Mouse (Mus musculus) MEL (cell line): ENCODE results near the gene Dnajb1. TPM values are rescaled to one million over a fixed set of nuclear protein-coding genes. Genes with fewer than 3 reads are reported as not detected.

Experiments used
- DNase-seq: peaks from one replicate; pipeline ENCODE4 v3.0.0; 2011; ENCODE audit warnings: low read depth, low spot score
- H3K27ac ChIP-seq: 2 replicates; pipeline ENCODE4 v1.5.1; 2012; ENCODE audit warnings: low read depth, mild to moderate bottlenecking, control low read depth, low read length, moderate library complexity; ENCODE audit not compliant: control insufficient read depth
- H3K27me3 ChIP-seq, 2 experiments: fragments of 150-350 bp in 1 of 2; sonication (generic) in 1 of 2; 2 replicates each; pipeline ENCODE4 v1.6.1; 2012; ENCODE audit warnings: low read length in 2 of 2, mild to moderate bottlenecking in 2 of 2, improper control_type of control experiment in 1 of 2, moderate library complexity in 1 of 2; ENCODE audit not compliant: insufficient read depth in 2 of 2, control insufficient read depth in 1 of 2
- H3K36me3 ChIP-seq, 2 experiments: 2 replicates each; pipeline ENCODE4 v1.6.1; 2012 to 2014; ENCODE audit warnings: low read length in 2 of 2, improper control_type of control experiment in 1 of 2, inconsistent platforms in 1 of 2, mild to moderate bottlenecking in 1 of 2; ENCODE audit not compliant: insufficient read depth in 2 of 2, control insufficient read depth in 1 of 2
- H3K4me1 ChIP-seq, 2 experiments: fragments of 150-350 bp in 1 of 2; sonication (generic) in 1 of 2; 2 replicates each; pipeline ENCODE4 v1.6.1; 2012; ENCODE audit warnings: low read length in 2 of 2, improper control_type of control experiment in 1 of 2, mild to moderate bottlenecking in 1 of 2; ENCODE audit not compliant: insufficient read depth in 2 of 2, control insufficient read depth in 1 of 2
- H3K4me3 ChIP-seq, 2 experiments: fragments of 150-350 bp in 1 of 2; sonication (generic) in 1 of 2; 2 replicates each; pipeline ENCODE4 v1.5.1; 2012; ENCODE audit warnings: low read depth in 2 of 2, low read length in 2 of 2, mild to moderate bottlenecking in 2 of 2, moderate library complexity in 2 of 2, control low read depth in 1 of 2, improper control_type of control experiment in 1 of 2; ENCODE audit not compliant: control insufficient read depth in 1 of 2, insufficient read depth in 1 of 2
- H3K79me2 ChIP-seq: 2 replicates; pipeline ENCODE4 v1.6.1; 2012; ENCODE audit warnings: mild to moderate bottlenecking, low read length, moderate library complexity; ENCODE audit not compliant: control insufficient read depth, poor library complexity, insufficient read depth
- H3K9ac ChIP-seq: 2 replicates; pipeline ENCODE4 v1.6.1; 2012; ENCODE audit warnings: low read depth, mild to moderate bottlenecking, control low read depth, low read length, moderate library complexity; ENCODE audit not compliant: control insufficient read depth, poor library complexity, severe bottlenecking
- H3K9me3 ChIP-seq: fragments of 150-350 bp; sonication (generic); replicated peaks from 2 replicates; pipeline ENCODE4 v1.6.1; 2012; ENCODE audit warnings: mild to moderate bottlenecking, low read length, improper control_type of control experiment, moderate library complexity; ENCODE audit not compliant: insufficient read depth
- CHD1 ChIP-seq: IDR thresholded peaks from 2 replicates; pipeline ENCODE4 v1.6.1; 2012; ENCODE audit warnings: low read depth, mild to moderate bottlenecking, inconsistent platforms, low read length, improper control_type of control experiment
- CTCF ChIP-seq, 3 experiments: IDR thresholded peaks in 2 of 3; conservative IDR thresholded peaks in 1 of 3; 2 replicates each; pipeline ENCODE4 v1.5.1; 2011 to 2012; ENCODE audit warnings: low read length in 3 of 3, low read depth in 2 of 3, mild to moderate bottlenecking in 2 of 3, improper control_type of control experiment in 1 of 3, inconsistent platforms in 1 of 3, mixed read lengths in 1 of 3, moderate library complexity in 1 of 3; ENCODE audit not compliant: control insufficient read depth in 1 of 3, insufficient read depth in 1 of 3, poor library complexity in 1 of 3, severe bottlenecking in 1 of 3
- E2F4 ChIP-seq: IDR thresholded peaks from 2 replicates; pipeline ENCODE4 v1.6.1; 2011; ENCODE audit warnings: low read depth, low read length, improper control_type of control experiment, borderline replicate concordance
- ELF1 ChIP-seq: IDR thresholded peaks from 2 replicates; pipeline ENCODE4 v1.6.1; 2014; ENCODE audit warnings: low read depth, mild to moderate bottlenecking, inconsistent platforms, low read length, improper control_type of control experiment, moderate library complexity
- ETS1 ChIP-seq: IDR thresholded peaks from 2 replicates; pipeline ENCODE4 v1.6.1; 2012; ENCODE audit warnings: low read depth, mild to moderate bottlenecking, inconsistent platforms, low read length, improper control_type of control experiment, moderate library complexity
- GABPA ChIP-seq: IDR thresholded peaks from 2 replicates; pipeline ENCODE4 v1.6.1; 2012; ENCODE audit warnings: low read depth, mild to moderate bottlenecking, inconsistent platforms, low read length, improper control_type of control experiment, moderate library complexity
- GATA1 ChIP-seq: IDR thresholded peaks from 2 replicates; pipeline ENCODE4 v1.6.1; 2011; ENCODE audit warnings: low read depth, low read length, improper control_type of control experiment
- JUND ChIP-seq: IDR thresholded peaks from 2 replicates; pipeline ENCODE4 v1.6.1; 2011; ENCODE audit warnings: low read depth, mild to moderate bottlenecking, improper control_type of control experiment, low read length
- KAT2A ChIP-seq: conservative IDR thresholded peaks from 2 replicates; pipeline ENCODE4 v1.6.1; 2012; ENCODE audit warnings: low read depth, low read length, improper control_type of control experiment, inconsistent platforms
- MEF2A ChIP-seq: IDR thresholded peaks from 2 replicates; pipeline ENCODE4 v1.6.1; 2014; ENCODE audit warnings: low read depth, mild to moderate bottlenecking, inconsistent platforms, low read length, improper control_type of control experiment; ENCODE audit not compliant: poor library complexity, insufficient replicate concordance, severe bottlenecking; ENCODE audit errors: extremely low read depth
- MXI1 ChIP-seq: IDR thresholded peaks from 2 replicates; pipeline ENCODE4 v1.6.1; 2011; ENCODE audit warnings: mild to moderate bottlenecking, low read depth, low read length, improper control_type of control experiment
- NELFE ChIP-seq: IDR thresholded peaks from 2 replicates; pipeline ENCODE4 v1.6.1; 2011; ENCODE audit warnings: low read depth, low read length, improper control_type of control experiment
- NRF1 ChIP-seq: IDR thresholded peaks from 2 replicates; pipeline ENCODE4 v1.6.1; 2014; ENCODE audit warnings: low read depth, mild to moderate bottlenecking, inconsistent platforms, low read length, improper control_type of control experiment, moderate library complexity; ENCODE audit not compliant: poor library complexity, insufficient read depth, severe bottlenecking
- POLR2A ChIP-seq, 2 experiments: IDR thresholded peaks; 2 replicates each; pipeline ENCODE4 v1.6.1; 2011 to 2012; ENCODE audit warnings: low read length in 2 of 2, mild to moderate bottlenecking in 2 of 2, control low read depth in 1 of 2, improper control_type of control experiment in 1 of 2, low read depth in 1 of 2, moderate library complexity in 1 of 2; ENCODE audit not compliant: control insufficient read depth in 1 of 2, insufficient read depth in 1 of 2, poor library complexity in 1 of 2
- POLR2AphosphoS2 ChIP-seq: IDR thresholded peaks from 2 replicates; pipeline ENCODE4 v1.6.1; 2011; ENCODE audit warnings: low read length, improper control_type of control experiment
- RAD21 ChIP-seq: IDR thresholded peaks from 2 replicates; pipeline ENCODE4 v1.6.1; 2011; ENCODE audit warnings: mild to moderate bottlenecking, low read depth, low read length, improper control_type of control experiment
- RCOR1 ChIP-seq: IDR thresholded peaks from 2 replicates; pipeline ENCODE4 v1.6.1; 2012; ENCODE audit warnings: low read depth, mild to moderate bottlenecking, inconsistent platforms, low read length, improper control_type of control experiment
- SIN3A ChIP-seq: IDR thresholded peaks from 2 replicates; pipeline ENCODE4 v1.6.1; 2012; ENCODE audit warnings: low read length, improper control_type of control experiment, inconsistent platforms
- TAL1 ChIP-seq: IDR thresholded peaks from 2 replicates; pipeline ENCODE4 v1.6.1; 2012; ENCODE audit warnings: mild to moderate bottlenecking, inconsistent platforms, low read length, moderate library complexity, mixed read lengths
- USF2 ChIP-seq, 2 experiments: IDR thresholded peaks; 2 replicates each; pipeline ENCODE4 v1.6.1; 2011 to 2012; ENCODE audit warnings: improper control_type of control experiment in 2 of 2, low read length in 2 of 2, borderline replicate concordance in 1 of 2, inconsistent platforms in 1 of 2, low read depth in 1 of 2, mild to moderate bottlenecking in 1 of 2; ENCODE audit not compliant: insufficient read depth in 1 of 2
- ZC3H11A ChIP-seq: IDR thresholded peaks from 2 replicates; pipeline ENCODE4 v1.6.1; 2012; ENCODE audit warnings: low read depth, mild to moderate bottlenecking, inconsistent platforms, low read length, improper control_type of control experiment
- ZKSCAN1 ChIP-seq: IDR thresholded peaks from 2 replicates; pipeline ENCODE4 v1.6.1; 2012; ENCODE audit warnings: low read depth, mild to moderate bottlenecking, inconsistent platforms, low read length, improper control_type of control experiment, moderate library complexity
- polyA plus RNA-seq, 2 experiments: library from polyadenylated mRNA; stranded (reverse) in 1 of 2; unstranded in 1 of 2; fragments of >175 nt in 1 of 2; fragments of >200 nt in 1 of 2; gene quantifications; 2 replicates each; pipeline versions ENCODE4 v1.2.1 to v1.2.4; 2012; ENCODE audit warnings: low replicate concordance in 2 of 2, low read depth in 1 of 2; ENCODE audit not compliant: insufficient read length in 2 of 2, insufficient read depth in 1 of 2, missing spikeins in 1 of 2
- total RNA-seq: library from RNA; depleted of rRNA; stranded (reverse); fragments of 300-350 nt; gene quantifications from 2 replicates; pipeline ENCODE4 v1.2.3, GENCODE M21; 2012

Dnajb1 gene
- total and polyA plus RNA-seq, 3 experiments = 43.2 to 56.6 TPM; not detected in 1

GRCm38 (mm10) chr8:83566469-83567395, 41.3 kb upstream of the Dnajb1 start, which contains the start of gene Ndufb7 (continued):
- TF ChIP-seq ELF1 = peak; percentile 86

GRCm38 (mm10) chr8:83567668-83568067, 40.3 kb upstream of the Dnajb1 start:
- no peak for TF ChIP-seq USF2 (IDR thresholded peaks at IDR 0.05; ENCODE audit: borderline replicate concordance in 1 of 2, insufficient read depth in 1 of 2, low read depth in 1 of 2, low read length in 2 of 2)
- no peak for TF ChIP-seq ZC3H11A
- no peak for TF ChIP-seq SIN3A
- TF ChIP-seq POLR2A (IDR thresholded peaks at IDR 0.05; ENCODE audit: control insufficient read depth in 1 of 2, insufficient read depth in 1 of 2, low read depth in 1 of 2, low read length in 2 of 2, poor library complexity in 1 of 2) = no peak
- peak overlapping the region; percentile 81 to 85 for H3K4me3 ChIP-seq
- H3K79me2 ChIP-seq = peaks cover 13% of the 10 kb centered on the region
- peaks cover 0 to 4% of the 10 kb centered on the region in 2 experiments; a peak in 1 of 4 replicates for H3K4me1 ChIP-seq
- H3K9ac ChIP-seq = peak overlapping the region; percentile 93
- DNase-seq = no peak
- H3K9me3 ChIP-seq = no peaks in the 10 kb centered on the region
- no peak overlapping the region for H3K27ac ChIP-seq
- no peaks in the 10 kb centered on the region for H3K27me3 ChIP-seq
- peaks cover 0 to 1% of the 10 kb centered on the region in 2 experiments; a peak in 1 of 4 replicates for H3K36me3 ChIP-seq

GRCm38 (mm10) chr8:83568128-83568527, 39.9 kb upstream of the Dnajb1 start:
- Histone ChIP-seq H3K9ac (no peak overlapping the region), H3K36me3 (peaks cover 0 to 1% of the 10 kb centered on the region in 2 experiments; a peak in 1 of 4 replicates), H3K79me2 (peaks cover 13% of the 10 kb centered on the region), H3K4me3 (no peak overlapping the region), H3K27me3 (no peaks in the 10 kb centered on the region), H3K4me1 (peaks cover 0 to 4% of the 10 kb centered on the region in 2 experiments; a peak in 1 of 4 replicates), H3K9me3 (no peaks in the 10 kb centered on the region), H3K27ac (no peak overlapping the region)
- TF ChIP-seq KAT2A (no peak), POLR2AphosphoS2 (no peak), MEF2A (no peak), USF2 (IDR thresholded peaks at IDR 0.05; ENCODE audit: borderline replicate concordance in 1 of 2, insufficient read depth in 1 of 2, low read depth in 1 of 2, low read length in 2 of 2) (no peak), JUND (no peak), MXI1 (no peak), NELFE (no peak), CTCF (IDR thresholded peaks at IDR 0.05 in 2 of 3, conservative IDR thresholded peaks at IDR 0.05 in 1 of 3; ENCODE audit: control insufficient read depth in 1 of 3, insufficient read depth in 1 of 3, low read depth in 2 of 3, low read length in 3 of 3, poor library complexity in 1 of 3, severe bottlenecking in 1 of 3) (no peak), RAD21 (no peak), ZKSCAN1 (no peak), TAL1 (no peak), ZC3H11A (no peak), ELF1 (no peak), E2F4 (no peak), GATA1 (no peak), RCOR1 (no peak), ETS1 (no peak), NRF1 (no peak), CHD1 (no peak), GABPA (no peak)
- no peak for DNase-seq
